Mouse (Mus musculus): ENCODE results near the gene Tmem119.

Gene Tmem119

DNA sequence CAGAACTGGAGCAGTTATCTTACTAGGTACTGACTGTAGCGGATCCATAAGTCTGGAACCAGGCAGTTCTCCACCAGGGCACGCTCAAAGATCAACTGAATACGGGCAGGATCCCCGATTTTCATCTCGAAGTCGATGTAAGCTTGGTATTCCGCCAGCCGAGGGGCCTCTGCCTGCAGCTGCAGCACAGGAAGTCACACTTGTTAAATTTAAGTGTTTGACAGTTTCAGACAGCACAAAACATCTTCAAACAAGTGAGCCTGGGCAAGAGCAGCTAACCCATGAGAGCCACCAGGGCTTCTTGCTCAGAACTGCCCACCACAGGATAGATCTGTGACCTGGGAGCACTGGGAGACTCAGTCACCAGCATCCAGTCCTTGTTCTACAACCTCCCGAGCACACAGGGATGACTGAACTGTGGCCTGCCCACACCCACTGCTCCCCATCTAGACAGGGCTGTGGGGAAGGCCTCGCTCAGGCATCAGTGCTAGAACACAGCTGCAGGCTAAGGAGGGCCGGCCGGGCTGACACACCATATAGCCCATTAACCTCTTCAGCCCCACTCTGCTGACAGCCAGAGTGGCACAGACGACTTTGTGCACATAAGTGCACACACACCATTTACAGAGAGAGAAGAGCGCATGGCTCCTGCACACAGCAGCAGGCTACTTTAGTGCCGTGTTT is 44.8 kb downstream of the Tmem119 start:
- DNase-seq = no peak

- DNase-seq = no peak
Observed at GRCm38 (mm10) chr5:113751521-113752157, 48.7 kb downstream of the Tmem119 start.

DNA sequence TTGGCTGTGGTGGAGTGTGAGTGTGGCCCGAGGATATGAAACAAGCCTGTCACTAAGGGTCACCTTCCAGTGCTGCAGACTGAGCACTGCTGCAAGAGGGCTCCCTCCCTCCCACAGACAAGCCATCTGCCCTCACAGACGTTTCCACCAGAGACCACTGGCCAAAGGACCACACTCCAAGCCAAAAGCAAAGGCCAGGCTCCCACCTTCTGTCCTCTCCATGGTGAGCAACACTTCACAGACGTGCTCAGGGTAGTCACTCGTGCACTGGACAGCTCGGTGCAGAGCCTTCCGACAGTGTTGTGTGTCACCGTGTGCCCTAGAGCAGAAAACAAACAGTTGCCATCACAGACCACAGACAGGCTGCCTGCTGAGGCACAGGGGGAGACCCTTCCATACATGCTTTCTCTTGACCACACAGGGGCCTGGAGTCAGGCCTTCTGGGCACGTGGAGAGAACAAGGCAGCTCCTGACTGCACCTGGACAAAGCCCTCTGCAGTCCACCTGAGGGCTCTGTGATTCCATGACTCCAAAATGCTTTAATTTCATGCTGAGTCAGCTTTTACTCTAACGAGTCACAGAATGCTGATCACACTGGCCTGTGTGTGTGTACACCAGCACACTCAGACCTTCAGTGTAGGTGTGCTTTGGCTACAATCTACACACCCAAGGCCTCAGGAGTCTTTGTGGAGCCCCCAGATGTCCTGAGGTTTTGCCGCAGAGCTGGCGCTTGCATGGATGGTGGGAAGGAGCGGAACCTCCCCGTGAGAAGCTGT is 51.6 kb downstream of the Tmem119 start:
- no peak for DNase-seq

DNA sequence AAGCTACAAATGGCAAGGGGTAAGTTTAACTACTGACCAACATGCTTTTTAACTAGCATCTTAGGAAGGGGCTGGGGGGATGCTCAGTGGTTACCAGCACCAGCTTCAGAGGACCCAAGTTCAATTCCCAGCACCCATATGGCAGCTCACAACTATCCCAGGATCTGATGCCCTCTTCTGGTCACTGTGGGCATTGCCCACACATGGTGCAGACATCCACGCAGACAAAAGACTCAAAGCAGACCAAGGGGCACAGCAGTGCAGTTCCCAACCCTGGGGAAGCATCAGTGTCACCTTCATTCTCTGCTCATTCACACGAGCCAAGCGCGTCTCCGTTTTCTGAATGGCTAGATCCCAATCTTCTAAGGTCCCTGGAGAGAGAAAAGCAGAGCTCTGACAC is 52.7 kb downstream of the Tmem119 start:
- no peak for DNase-seq
